Mouse (Mus musculus): ENCODE data around the gene Tbx10.
"Not testable (repeated sequence)": the region's sequence is repeated elsewhere in the genome, so short reads cannot be mapped to it uniquely, and the experiment has no call there.

Tbx10 gene

GRCm38 (mm10) chr19:4044109-4044508 lies 51.6 kb downstream of the Tbx10 start:
- DNase-seq (ENCODE audit: low spot score) = not testable (repeated sequence)

DNA sequence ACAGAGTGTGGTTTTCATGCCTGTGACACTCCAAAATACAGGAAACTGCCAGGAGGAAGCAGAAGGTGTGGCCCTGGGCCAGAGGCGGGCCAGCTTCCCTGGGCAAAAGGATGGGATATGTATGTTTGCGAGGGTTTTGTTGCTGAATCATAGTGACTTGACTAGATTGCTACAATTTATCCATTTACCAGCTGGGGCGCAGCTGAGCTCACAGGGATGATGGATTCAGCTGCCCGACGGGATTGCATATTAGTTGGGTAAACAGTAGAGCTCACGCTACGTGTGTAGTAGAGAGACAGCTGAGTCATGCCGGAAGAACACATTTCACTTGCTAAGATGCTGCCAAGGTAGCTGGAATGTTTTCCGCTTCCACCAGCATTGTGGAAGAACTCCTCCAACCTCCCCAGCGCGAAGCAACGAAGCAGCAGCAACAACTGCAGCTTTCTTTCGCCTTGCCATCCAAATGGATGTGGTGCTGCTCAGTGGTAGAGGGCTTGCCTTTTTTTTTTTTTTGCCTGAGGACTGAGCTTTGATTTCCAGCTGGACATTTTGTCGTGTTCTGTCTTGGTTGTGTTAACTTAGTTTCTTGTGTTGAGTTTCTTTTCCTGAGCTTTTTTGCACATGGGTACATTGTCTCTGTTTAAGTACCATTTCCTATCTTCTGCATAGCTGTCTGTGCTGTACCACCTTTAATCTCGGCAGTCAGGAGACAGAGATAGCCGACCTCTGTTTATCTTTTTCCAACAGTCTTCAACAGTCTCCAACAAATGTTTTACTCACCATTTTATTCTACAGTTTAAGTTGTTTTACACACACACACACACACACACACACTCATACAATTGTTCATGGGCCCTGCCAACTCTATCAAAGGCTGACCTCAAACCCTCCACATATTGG lies 53.7 kb downstream of the Tbx10 start, which contains the start of gene Gstp2:
TSS of gene Gstp2 (minus strand) at position 58 of the 900 bp plus-strand sequence.
- peak; percentile 74 for DNase-seq (ENCODE audit: low spot score)

DNA sequence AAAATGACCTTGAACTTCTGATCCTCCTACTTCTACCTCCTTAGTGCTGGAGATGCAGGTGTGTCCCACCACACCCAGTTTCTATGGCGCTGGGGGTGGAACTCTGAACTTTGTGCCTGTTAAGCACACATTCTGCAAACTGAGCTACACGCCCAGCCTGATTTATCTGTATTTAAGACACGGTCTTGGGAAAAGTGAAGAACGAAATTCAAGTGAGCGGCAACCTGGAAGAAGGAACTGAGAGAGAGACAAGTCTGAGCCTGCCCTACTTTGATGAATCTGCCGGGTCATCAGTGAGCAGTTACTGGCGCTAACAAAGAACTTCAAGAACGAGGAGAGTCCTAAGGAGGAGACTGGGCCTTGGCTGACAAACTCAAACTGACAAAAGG lies 54.3 kb downstream of the Tbx10 start:
- no peak for DNase-seq (ENCODE audit: low spot score)

DNA sequence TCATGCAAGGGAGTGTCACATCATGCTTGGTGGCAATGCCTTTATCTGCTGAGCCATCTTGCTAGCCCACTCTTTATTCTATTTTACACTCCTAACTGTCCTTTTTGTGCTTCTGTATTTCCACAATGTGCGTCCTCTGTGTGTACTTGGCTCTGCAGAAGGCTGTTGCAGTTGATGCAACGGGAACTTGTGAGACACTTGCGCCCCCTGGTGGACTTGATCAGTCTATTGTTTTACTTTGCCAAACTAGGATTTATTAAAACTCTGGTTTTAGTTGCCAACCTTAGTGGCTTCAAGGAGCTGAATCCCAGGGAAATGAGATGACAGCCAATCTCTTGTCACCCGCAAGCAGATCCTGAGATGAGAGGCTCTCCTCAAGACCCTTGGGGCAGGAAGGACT lies 55.3 kb downstream of the Tbx10 start:
- DNase-seq (ENCODE audit: low spot score) = peak; percentile 90

GRCm38 (mm10) chr19:4049069-4049468 lies 56.5 kb downstream of the Tbx10 start:
- DNase-seq (ENCODE audit: low spot score) = not testable (repeated sequence)

Measured in retina, embryonic 14.5 days (tissue).